Comparison of ENCODE assay signal across 8 mouse cellular contexts in genomic region chr9:15709599-15710381, GRCm38 (mm10). TPM values are rescaled to one million over a fixed set of nuclear protein-coding genes. Genes with fewer than 3 reads are reported as not detected.
DNase-seq lines count a peak whose midpoint lies in the region; ATAC-seq and TF ChIP-seq lines count a peak whose summit lies in the region.

Slc36a4 (plus strand) TSS chr9:15709738.

- DNase-seq in CD4-positive helper T cell, adult 2 months (ENCODE audit: low read depth, low spot score), result peak; percentile 74
- peak; percentile 78 for DNase-seq in forebrain, embryonic 14.5 days (ENCODE audit: low spot score)
- DNase-seq in heart, postnatal 14 days, result peak; percentile 83 to 86
- peak; percentile 75 for DNase-seq in layer of hippocampus, adult 11-12 months (ENCODE audit: low spot score)
- peak; percentile 74 for DNase-seq in liver, postnatal 0 days
- DNase-seq in telencephalon, adult 2 months (ENCODE audit: low read depth, low spot score), result peak; percentile 61

- 1% methylated on average over 64 of the region's 75 CpGs for WGBS in forebrain, embryonic 14.5 days
- 2% methylated on average over 67 of the region's 75 CpGs for WGBS in liver, postnatal 0 days (ENCODE audit: insufficient replicate concordance)
- under 1% methylated on average over 75 of the region's 75 CpGs for WGBS in neural tube, embryonic 13.5 days

- no peaks in the 10 kb centered on the region for H3K27me3 ChIP-seq in forebrain, embryonic 14.5 days (replicated peaks; ENCODE audit: control insufficient read depth, insufficient read depth, low read length)
- H3K27me3 ChIP-seq in liver, postnatal 0 days (ENCODE audit: insufficient read depth, low read length), result no peaks in the 10 kb centered on the region
- no peaks in the 10 kb centered on the region for H3K27me3 ChIP-seq in neural tube, embryonic 13.5 days

- peak within 1 kb of the TSS; percentile 78 for H3K27ac ChIP-seq in brown adipose tissue, adult 24 weeks (replicated peaks; ENCODE audit: low read depth, low read length)
- H3K27ac ChIP-seq in forebrain, embryonic 14.5 days (ENCODE audit: low read depth, low read length), result peak within 1 kb of the TSS; percentile 92
- peak within 1 kb of the TSS; percentile 88 for H3K27ac ChIP-seq in liver, postnatal 0 days (ENCODE audit: low read depth)
- H3K27ac ChIP-seq in neural tube, embryonic 13.5 days (replicated peaks), result peak within 1 kb of the TSS; percentile 90

- ATAC-seq in forebrain, embryonic 14.5 days, result peak; percentile 93
- peak; percentile 76 for ATAC-seq in liver, postnatal 0 days
- peak; percentile 96 for ATAC-seq in neural tube, embryonic 13.5 days (ENCODE audit: low read depth)

- H3K4me1 ChIP-seq in brown adipose tissue, adult 24 weeks (ENCODE audit: control insufficient read depth, insufficient read depth, insufficient read length, low read length), result no peaks in the 10 kb centered on the region
- peaks cover 14% of the 10 kb centered on the region for H3K4me1 ChIP-seq in forebrain, embryonic 14.5 days (ENCODE audit: control insufficient read depth, insufficient read depth, low read length)
- peaks cover 6% of the 10 kb centered on the region for H3K4me1 ChIP-seq in liver, postnatal 0 days (ENCODE audit: insufficient read depth)
- peaks cover 42% of the 10 kb centered on the region for H3K4me1 ChIP-seq in neural tube, embryonic 13.5 days (replicated peaks)

- no peak for TF ChIP-seq EP300 in liver, postnatal 0 days (IDR thresholded peaks at IDR 0.05; ENCODE audit: low read depth)

- no peaks in the 10 kb centered on the region for H3K9me3 ChIP-seq in forebrain, embryonic 14.5 days (replicated peaks; ENCODE audit: control insufficient read depth, low read length)
- no peaks in the 10 kb centered on the region for H3K9me3 ChIP-seq in liver, postnatal 0 days (ENCODE audit: low read length)
- no peaks in the 10 kb centered on the region for H3K9me3 ChIP-seq in neural tube, embryonic 13.5 days

- H3K9ac ChIP-seq in forebrain, embryonic 14.5 days (ENCODE audit: low read length), result peak within 1 kb of the TSS; percentile 88
- peak within 1 kb of the TSS; percentile 75 for H3K9ac ChIP-seq in liver, postnatal 0 days (replicated peaks)
- peak within 1 kb of the TSS; percentile 91 for H3K9ac ChIP-seq in neural tube, embryonic 13.5 days

- no peaks in the 10 kb centered on the region for H3K36me3 ChIP-seq in forebrain, embryonic 14.5 days (ENCODE audit: control insufficient read depth, insufficient read depth, low read length)
- no peaks in the 10 kb centered on the region for H3K36me3 ChIP-seq in liver, postnatal 0 days (replicated peaks; ENCODE audit: insufficient read depth, low read length)
- H3K36me3 ChIP-seq in neural tube, embryonic 13.5 days, result no peaks in the 10 kb centered on the region

- H3K4me2 ChIP-seq in forebrain, embryonic 14.5 days (ENCODE audit: low read length), result peak within 1 kb of the TSS; percentile 70
- H3K4me2 ChIP-seq in liver, postnatal 0 days (ENCODE audit: low read depth, low read length), result peak within 1 kb of the TSS; percentile 85
- peak within 1 kb of the TSS; percentile 75 for H3K4me2 ChIP-seq in neural tube, embryonic 13.5 days

- intact Hi-C loops in heart, postnatal 14 days (cut with DNase I), result no loop called here

- H3K4me3 ChIP-seq in brown adipose tissue, adult 24 weeks (ENCODE audit: insufficient read depth, low read depth, low read length), result peak within 1 kb of the TSS; percentile 79
- peak within 1 kb of the TSS; percentile 70 for H3K4me3 ChIP-seq in forebrain, embryonic 14.5 days (ENCODE audit: low read depth, low read length)
- peak within 1 kb of the TSS; percentile 74 for H3K4me3 ChIP-seq in liver, postnatal 0 days (ENCODE audit: low read depth, low read length)
- H3K4me3 ChIP-seq in neural tube, embryonic 13.5 days, result peak within 1 kb of the TSS; percentile 69

- TF ChIP-seq CTCF in liver, postnatal 0 days (IDR thresholded peaks at IDR 0.05; ENCODE audit: low read depth), result no peak

RNA-seq across cellular contexts. Expression of gene Slc36a4, which starts in this region (rescaled TPM):
- polyA plus RNA-seq in brown adipose tissue, adult 24 weeks (2012; ENCODE audit: insufficient read depth, insufficient read length, missing spikeins), result 2.5 and 5.8 TPM in 2 replicates
- polyA plus RNA-seq in forebrain, embryonic 14.5 days (2014; fragmentation: Nextera tagmentation; extraction: Ambion mirVana), result 34.7 and 42.0 TPM in 2 replicates
- total RNA-seq in heart, postnatal 14 days (2021), result 10 to 100 TPM; 11.9 to 12.3 TPM
- polyA plus RNA-seq in liver, postnatal 0 days (2015; fragmentation: Nextera tagmentation; extraction: Ambion mirVana), result 1.8 and 2.2 TPM in 2 replicates
- 18.8 and 23.4 TPM in 2 replicates for polyA plus RNA-seq in neural tube, embryonic 13.5 days (2015; fragmentation: Nextera tagmentation; extraction: Ambion mirVana)

Comparison
In these comparisons a context has a peak if more than half of its experiments do, and no peak if none do; other contexts are left out.
1. Peak in every context shown above with its lines: DNase-seq, ATAC-seq, H3K4me3 ChIP-seq and H3K27ac ChIP-seq.